Mouse (Mus musculus): ENCODE measurements around the gene Hrasls5. TPM values are rescaled to one million over a fixed set of nuclear protein-coding genes. Genes with fewer than 3 reads are reported as not detected.

Gene Hrasls5
- polyA plus RNA-seq (2017; shearing (Covaris generic)), result not detected

- ATAC-seq, result no peak
Measured at GRCm38 (mm10) chr19:7611942-7612757, at the start of gene Hrasls5. TSS of gene Hrasls5 (plus strand) at chr19:7612541.

GRCm38 (mm10) chr19:7562601-7563129 lies 49.7 kb upstream of the Hrasls5 start:
- ATAC-seq, result no peak

- no peak for ATAC-seq
Measured at GRCm38 (mm10) chr19:7563676-7564075, 48.7 kb upstream of the Hrasls5 start.

GRCm38 (mm10) chr19:7564457-7564856 lies 47.9 kb upstream of the Hrasls5 start:
- ATAC-seq, result no peak

- ATAC-seq, result no peak
Measured at GRCm38 (mm10) chr19:7566826-7567225, 45.5 kb upstream of the Hrasls5 start.

- ATAC-seq, result no peak
Measured at GRCm38 (mm10) chr19:7568364-7568763, 44.0 kb upstream of the Hrasls5 start.

GRCm38 (mm10) chr19:7569650-7570049 lies 42.7 kb upstream of the Hrasls5 start:
- no peak for ATAC-seq

GRCm38 (mm10) chr19:7576180-7576579 lies 36.2 kb upstream of the Hrasls5 start:
- no peak for ATAC-seq

GRCm38 (mm10) chr19:7577710-7578109 lies 34.6 kb upstream of the Hrasls5 start:
- ATAC-seq, result no peak

- ATAC-seq, result no peak
Measured at GRCm38 (mm10) chr19:7581042-7581441, 31.3 kb upstream of the Hrasls5 start.

GRCm38 (mm10) chr19:7583101-7583500 lies 29.2 kb upstream of the Hrasls5 start:
- ATAC-seq, result no peak

- ATAC-seq, result no peak
Measured at GRCm38 (mm10) chr19:7583599-7583998, 28.7 kb upstream of the Hrasls5 start.

GRCm38 (mm10) chr19:7585279-7585678 lies 27.1 kb upstream of the Hrasls5 start:
- no peak for ATAC-seq

GRCm38 (mm10) chr19:7585764-7586163 lies 26.6 kb upstream of the Hrasls5 start:
- ATAC-seq, result no peak

GRCm38 (mm10) chr19:7590795-7591194 lies 21.5 kb upstream of the Hrasls5 start:
- ATAC-seq, result no peak

GRCm38 (mm10) chr19:7592018-7592417 lies 20.3 kb upstream of the Hrasls5 start:
- no peak for ATAC-seq

- no peak for ATAC-seq
Measured at GRCm38 (mm10) chr19:7595534-7595933, 16.8 kb upstream of the Hrasls5 start.

- ATAC-seq, result no peak
Measured at GRCm38 (mm10) chr19:7598481-7598880, 13.9 kb upstream of the Hrasls5 start.

GRCm38 (mm10) chr19:7601551-7601950 lies 10.8 kb upstream of the Hrasls5 start:
- no peak for ATAC-seq

- ATAC-seq, result no peak
Measured at GRCm38 (mm10) chr19:7604107-7604506, 8.2 kb upstream of the Hrasls5 start.

- ATAC-seq, result no peak
Measured at GRCm38 (mm10) chr19:7605013-7605412, 7.3 kb upstream of the Hrasls5 start.

GRCm38 (mm10) chr19:7605930-7606783 lies 6.2 kb upstream of the Hrasls5 start:
- ATAC-seq, result no peak
